Mouse (Mus musculus) forebrain, postnatal 0 days (tissue): ENCODE data around the gene Cyb561. TPM values are rescaled to one million over a fixed set of nuclear protein-coding genes. Genes with fewer than 3 reads are reported as not detected.

Source experiments
- ATAC-seq: fragments of 200-750 bp; cut with Nextera tagmentation; 2 replicates; pipeline ENCODE4 v1.8.0; 2017; ENCODE audit warnings: mild to moderate bottlenecking, moderate library complexity
- DNase-seq: peaks from one replicate; pipeline ENCODE4 v3.0.0-alpha.2; 2015
- H3K27ac ChIP-seq: fragments of 300-500 bp; sonication (generic); 2 replicates; pipeline ENCODE4 v1.5.1; 2014; ENCODE audit warnings: low read depth, mild to moderate bottlenecking, antibody characterized with exemption, low read length, moderate library complexity, mixed read lengths
- H3K27me3 ChIP-seq: fragments of 300-500 bp; sonication (generic); 2 replicates; pipeline ENCODE4 v1.6.1; 2014; ENCODE audit warnings: mild to moderate bottlenecking, low read length, mixed read lengths; ENCODE audit not compliant: insufficient read depth
- H3K36me3 ChIP-seq: fragments of 300-500 bp; sonication (generic); 2 replicates; pipeline ENCODE4 v1.6.1; 2014; ENCODE audit warnings: mild to moderate bottlenecking, moderate library complexity; ENCODE audit not compliant: insufficient read depth
- H3K4me1 ChIP-seq: fragments of 300-500 bp; sonication (generic); 2 replicates; pipeline ENCODE4 v1.6.1; 2014; ENCODE audit warnings: antibody characterized with exemption; ENCODE audit not compliant: insufficient read depth
- H3K4me2 ChIP-seq: fragments of 300-500 bp; sonication (generic); 2 replicates; pipeline ENCODE4 v1.6.1; 2014; ENCODE audit warnings: low read depth, mild to moderate bottlenecking, moderate library complexity
- H3K4me3 ChIP-seq: fragments of 300-500 bp; sonication (generic); 2 replicates; pipeline ENCODE4 v1.5.1; 2014; ENCODE audit warnings: low read depth, low read length, mixed read lengths
- H3K9ac ChIP-seq: fragments of 300-500 bp; sonication (generic); 2 replicates; pipeline ENCODE4 v1.6.1; 2014; ENCODE audit warnings: mild to moderate bottlenecking
- H3K9me3 ChIP-seq: fragments of 300-500 bp; sonication (generic); 2 replicates; pipeline ENCODE4 v1.6.1; 2016; ENCODE audit warnings: low read length
- CTCF ChIP-seq: sonication (generic); IDR thresholded peaks from 2 replicates; pipeline ENCODE4 v1.5.1; 2016; ENCODE audit warnings: antibody characterized with exemption, control low read depth, low read depth
- WGBS: fragments of 180-500 bp; shearing (Covaris S2); extraction: QIAGEN DNeasy Blood & Tissue Kit; methylation state at CpG from one replicate; pipeline ENCODE4 v1.1.7; 2014; 5-methylcytosine and 5-hydroxymethylcytosine counted together
- polyA plus RNA-seq: library from polyadenylated mRNA; unstranded; fragments of >200 nt; fragmentation: Nextera tagmentation; extraction: Ambion mirVana; gene quantifications from 2 replicates; pipeline ENCODE4 v1.2.1, GENCODE M21; 2015
- total RNA-seq: library from RNA; depleted of rRNA; stranded (reverse); fragments of >200 nt; gene quantifications from 2 replicates; pipeline ENCODE4 v1.2.3, GENCODE M21; 2014

Gene Cyb561
- total and polyA plus RNA-seq, 2 experiments from 2014 or later: 55.8 to 62.7 TPM

DNA sequence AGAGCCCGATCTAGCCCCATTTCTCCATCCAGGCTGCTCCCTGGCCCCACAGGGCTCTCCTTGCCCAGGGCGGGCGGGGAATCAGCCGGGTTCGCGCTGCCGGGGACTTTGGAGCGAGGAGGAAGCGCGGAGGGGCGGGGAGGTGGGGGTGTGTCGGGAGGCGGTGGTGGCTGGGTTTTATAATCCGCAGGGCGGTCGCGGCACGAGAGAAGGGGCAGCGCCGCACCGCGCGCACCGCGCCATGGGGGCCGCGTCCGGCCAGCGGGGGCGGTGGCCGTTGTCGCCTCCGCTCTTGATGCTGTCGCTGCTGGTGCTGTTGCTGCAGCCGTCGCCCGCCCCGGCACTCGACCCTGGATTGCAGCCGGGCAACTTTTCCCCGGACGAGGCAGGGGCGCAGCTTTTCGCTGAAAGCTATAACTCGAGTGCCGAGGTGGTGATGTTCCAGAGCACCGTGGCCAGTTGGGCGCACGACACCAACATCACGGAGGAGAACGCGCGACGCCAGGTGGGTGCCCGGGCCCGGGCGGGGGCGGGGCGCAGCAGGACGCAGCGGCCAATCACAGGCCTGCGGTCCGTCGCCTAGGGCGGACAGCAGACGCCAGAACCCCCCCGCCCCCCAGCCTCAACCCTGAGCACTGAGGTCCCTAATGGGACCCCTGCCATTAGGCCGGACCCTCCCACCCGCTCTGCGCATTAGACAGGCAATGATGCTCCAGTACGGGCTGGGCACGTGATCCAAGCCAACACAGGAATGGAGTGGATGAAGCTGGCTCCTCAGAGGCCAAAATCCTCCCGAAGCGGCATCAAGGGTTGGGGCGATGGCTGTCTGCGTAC lies 14.8 kb upstream of the Cyb561 start, which contains the start of gene Ace:
Gene Ace, plus strand, starts transcription at position 205 of the 834 bp plus-strand sequence.
- 2% methylated on average over 76 of the region's 76 CpGs for WGBS
- Histone ChIP-seq H3K36me3 (no peaks in the 10 kb centered on the region), H3K9me3 (no peaks in the 10 kb centered on the region), H3K9ac (peak within 1 kb of the TSS; percentile 39), H3K4me2 (peak within 1 kb of the TSS; percentile 95), H3K4me3 (peak within 1 kb of the TSS; percentile 51), H3K4me1 (peaks cover 5% of the 10 kb centered on the region; the same call in 1 of the 2 replicates), H3K27ac (no peak within 1 kb of the TSS), H3K27me3 (no peaks in the 10 kb centered on the region; the same call in 1 of the 2 replicates)
- peak; percentile 76 for ATAC-seq
- peak; percentile 39 for DNase-seq
- TF ChIP-seq CTCF: no peak

DNA sequence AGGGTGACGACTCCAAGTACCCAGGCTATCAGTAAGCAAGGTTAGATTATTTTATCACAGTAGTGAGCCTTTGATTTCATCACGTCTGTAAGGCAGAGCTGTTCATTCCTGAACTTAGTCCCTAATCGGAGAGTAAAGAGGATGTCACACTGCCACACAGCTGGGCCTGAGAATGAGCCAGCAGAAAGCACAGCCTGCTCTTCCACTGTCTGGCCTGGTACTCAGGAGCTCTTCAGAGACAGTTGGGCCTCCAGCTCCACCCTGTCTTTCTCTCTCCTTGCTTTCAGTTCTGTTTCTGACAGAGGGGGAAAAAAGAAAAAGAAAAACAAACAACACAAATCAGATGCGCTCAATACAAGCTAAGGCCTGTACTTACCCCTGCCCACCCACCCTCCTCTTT lies 13.2 kb upstream of the Cyb561 start:
- DNase-seq: no peak
- 71% methylated on average over 4 of the region's 4 CpGs for WGBS
- no peak for TF ChIP-seq CTCF

DNA sequence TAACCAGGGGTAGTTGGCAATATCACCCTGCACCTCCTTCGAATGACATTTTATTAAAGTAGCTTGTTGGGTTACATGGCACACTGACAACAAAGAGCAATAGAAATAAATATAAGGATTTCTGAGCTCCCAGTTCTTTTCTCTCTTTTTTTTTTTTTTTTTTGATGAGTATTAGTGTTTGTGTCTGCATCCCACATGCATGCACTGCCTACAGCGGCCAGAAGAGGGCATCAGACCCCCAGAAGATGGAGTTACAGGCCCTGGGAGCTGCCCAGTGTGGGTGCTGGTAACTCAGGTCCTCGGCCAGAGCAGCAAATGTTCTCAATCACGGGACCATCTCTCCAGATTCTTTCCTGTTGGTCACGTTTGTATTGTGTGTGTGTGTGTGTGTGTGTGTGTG lies 11.6 kb upstream of the Cyb561 start:
- TF ChIP-seq CTCF: peak; percentile 38
- ATAC-seq (no peak), DNase-seq (no peak)
- H3K36me3 ChIP-seq: no peaks in the 10 kb centered on the region
- H3K9me3 ChIP-seq: no peaks in the 10 kb centered on the region
- H3K4me3 ChIP-seq: no peak overlapping the region
- no peak overlapping the region for H3K4me2 ChIP-seq
- H3K27ac ChIP-seq: no peak overlapping the region
- H3K9ac ChIP-seq: no peak overlapping the region
- 71% methylated on average over 5 of the region's 5 CpGs for WGBS
- H3K27me3 ChIP-seq: no peaks in the 10 kb centered on the region; the same call in 1 of the 2 replicates
- peaks cover 5% of the 10 kb centered on the region; the same call in 1 of the 2 replicates for H3K4me1 ChIP-seq

More for the DNA sequence above, 13.2 kb upstream of the Cyb561 start:
- Histone ChIP-seq H3K36me3 (no peaks in the 10 kb centered on the region), H3K4me2 (no peak overlapping the region), H3K27ac (no peak overlapping the region), H3K4me3 (no peak overlapping the region), H3K9ac (no peak overlapping the region), H3K27me3 (no peaks in the 10 kb centered on the region; the same call in 1 of the 2 replicates), H3K9me3 (no peaks in the 10 kb centered on the region), H3K4me1 (peaks cover 5% of the 10 kb centered on the region; the same call in 1 of the 2 replicates)
- no peak for ATAC-seq

DNA sequence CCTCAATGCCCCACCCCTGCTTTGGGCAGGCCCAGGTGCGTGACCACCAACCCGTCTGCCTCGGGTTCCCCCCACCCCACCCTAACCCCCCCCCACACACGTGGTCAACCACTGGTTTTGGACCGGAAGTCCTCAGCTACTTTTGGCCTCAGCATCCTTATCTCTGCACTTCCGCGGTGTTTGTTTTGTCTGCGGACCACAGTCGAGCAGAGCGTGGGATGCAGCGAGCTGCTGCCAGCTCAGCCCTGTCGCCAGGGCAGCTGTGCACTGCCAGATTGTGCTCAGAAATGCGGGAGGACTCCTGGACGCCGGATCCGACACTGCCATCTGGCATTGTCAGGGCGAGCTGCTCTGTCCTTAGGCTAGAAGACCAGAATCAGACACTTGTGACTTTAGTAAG lies 6.2 kb upstream of the Cyb561 start:
- TF ChIP-seq CTCF: no peak
- WGBS: 38% methylated on average over 17 of the region's 17 CpGs
- peak; percentile 66 for ATAC-seq

DNA sequence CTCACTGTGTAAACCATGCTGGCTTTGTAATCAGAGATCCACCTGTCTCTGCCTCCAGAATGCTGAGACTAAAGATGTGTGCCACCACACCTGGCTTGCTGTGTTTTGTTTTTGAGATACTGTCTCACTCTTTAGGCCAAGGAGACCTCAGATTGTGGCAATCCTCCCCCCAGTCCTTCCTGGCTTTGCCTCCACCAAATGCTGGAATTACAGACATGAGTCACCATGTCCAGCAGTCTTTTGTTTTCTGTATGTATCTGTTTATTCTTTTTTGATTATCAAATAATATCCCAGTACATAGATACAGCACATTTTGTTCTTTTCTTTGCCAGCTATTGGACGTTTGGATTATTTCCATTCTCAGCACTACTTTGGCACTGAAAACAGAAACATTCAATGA lies 5.4 kb upstream of the Cyb561 start:
- no peak overlapping the region for H3K4me3 ChIP-seq
- WGBS: 48% methylated on average over 1 of the region's 1 CpGs
- DNase-seq: no peak
- ATAC-seq: no peak
- no peaks in the 10 kb centered on the region for H3K9me3 ChIP-seq
- H3K27me3 ChIP-seq: no peaks in the 10 kb centered on the region
- no peak overlapping the region for H3K9ac ChIP-seq
- H3K4me1 ChIP-seq: no peaks in the 10 kb centered on the region
- no peak overlapping the region for H3K27ac ChIP-seq
- no peaks in the 10 kb centered on the region for H3K36me3 ChIP-seq
- no peak overlapping the region for H3K4me2 ChIP-seq
- no peak for TF ChIP-seq CTCF

More for the DNA sequence above, 6.2 kb upstream of the Cyb561 start:
- Histone ChIP-seq H3K4me1 (no peaks in the 10 kb centered on the region), H3K27me3 (no peaks in the 10 kb centered on the region), H3K27ac (no peak overlapping the region), H3K36me3 (no peaks in the 10 kb centered on the region), H3K9me3 (no peaks in the 10 kb centered on the region), H3K4me2 (no peak overlapping the region), H3K9ac (no peak overlapping the region), H3K4me3 (no peak overlapping the region)
- DNase-seq: no peak

DNA sequence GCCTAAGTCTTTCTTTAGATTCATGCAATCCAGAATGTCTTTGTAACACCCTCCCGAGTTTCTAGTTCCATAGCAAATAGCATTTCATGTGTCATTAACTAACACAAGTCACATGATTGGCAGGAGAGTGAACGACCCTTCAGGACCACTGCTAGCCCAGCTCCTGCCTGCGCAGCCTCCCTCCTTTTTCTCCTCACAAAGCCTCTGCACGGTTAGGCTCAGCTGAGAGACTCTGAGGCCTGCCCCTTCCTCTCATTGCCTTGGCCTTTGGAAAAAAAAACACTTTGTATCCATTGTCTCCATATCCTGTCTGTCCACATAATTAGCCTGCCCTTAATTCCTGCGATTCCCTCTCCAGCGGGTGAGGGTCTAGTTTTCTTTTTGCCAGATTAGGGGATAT lies 4.4 kb upstream of the Cyb561 start:
- H3K36me3 ChIP-seq: no peaks in the 10 kb centered on the region
- no peak overlapping the region for H3K9ac ChIP-seq
- WGBS: 32% methylated on average over 6 of the region's 6 CpGs
- no peaks in the 10 kb centered on the region for H3K27me3 ChIP-seq
- no peak overlapping the region for H3K27ac ChIP-seq
- H3K4me1 ChIP-seq: no peaks in the 10 kb centered on the region
- TF ChIP-seq CTCF: no peak
- no peaks in the 10 kb centered on the region for H3K9me3 ChIP-seq
- H3K4me2 ChIP-seq: no peak overlapping the region
- H3K4me3 ChIP-seq: no peak overlapping the region
- ATAC-seq (no peak), DNase-seq (no peak)

DNA sequence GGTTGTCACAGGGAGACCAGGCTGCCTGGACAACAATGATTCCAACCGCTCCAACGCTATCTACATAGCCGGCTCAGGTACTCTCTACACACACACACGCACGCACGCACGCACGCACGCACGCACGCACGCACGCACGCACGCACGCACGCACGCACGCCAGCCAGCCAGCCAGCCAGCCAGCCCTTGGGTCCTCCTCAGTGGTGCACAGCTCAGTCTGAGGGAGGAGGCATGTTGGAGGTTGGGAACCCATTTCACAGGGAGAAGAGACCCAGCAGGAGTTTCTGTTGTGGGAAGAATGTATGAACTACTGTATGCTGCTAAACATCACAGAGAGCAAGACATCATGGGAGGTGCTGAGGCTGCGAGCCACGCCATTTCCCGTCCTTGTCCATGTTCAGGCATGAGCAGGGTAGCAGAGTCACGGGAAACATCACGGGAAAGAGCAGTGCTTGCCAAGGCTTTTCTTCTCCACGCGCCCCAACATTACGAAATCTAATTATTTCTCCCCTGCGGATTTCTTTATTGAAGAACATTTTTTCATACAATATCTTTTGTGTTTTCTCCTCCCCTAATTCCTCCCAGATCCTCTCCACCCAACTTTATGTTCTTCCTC lies 2.8 kb upstream of the Cyb561 start:
- Histone ChIP-seq H3K9me3 (no peaks in the 10 kb centered on the region), H3K27me3 (no peaks in the 10 kb centered on the region), H3K27ac (no peak overlapping the region), H3K4me1 (no peaks in the 10 kb centered on the region), H3K4me3 (no peak overlapping the region), H3K9ac (no peak overlapping the region), H3K36me3 (no peaks in the 10 kb centered on the region), H3K4me2 (no peak overlapping the region)
- ATAC-seq (no peak), DNase-seq (no peak)
- no peak for TF ChIP-seq CTCF
- 84% methylated on average over 28 of the region's 28 CpGs for WGBS
